Mouse (Mus musculus): ENCODE measurements around the gene Dyrk3. TPM values are rescaled to one million over a fixed set of nuclear protein-coding genes. Genes with fewer than 3 reads are reported as not detected.

The Dyrk3 gene
- polyA plus RNA-seq, 1 experiment from 2014 or later, result 1.7 TPM

- Histone ChIP-seq H3K36me3 (ENCODE audit: control insufficient read depth, insufficient read depth, low read length) (no peaks in the 10 kb centered on the region), H3K4me2 (ENCODE audit: low read length) (no peak overlapping the region), H3K4me1 (ENCODE audit: control insufficient read depth in 2 of 2, insufficient read depth in 2 of 2, low read length in 2 of 2) (peaks cover 15 to 19% of the 10 kb centered on the region in 2 experiments), H3K27me3 (ENCODE audit: control insufficient read depth, insufficient read depth, low read length) (no peaks in the 10 kb centered on the region), H3K4me3 (ENCODE audit: control insufficient read depth in 1 of 2, insufficient read depth in 1 of 2, low read depth in 1 of 2, low read length in 2 of 2) (no peak overlapping the region), H3K9ac (ENCODE audit: low read length) (no peak overlapping the region), H3K9me3 (ENCODE audit: control insufficient read depth, low read length) (no peaks in the 10 kb centered on the region), H3K27ac (replicated peaks in 1 of 2; ENCODE audit: control insufficient read depth in 1 of 2, insufficient read depth in 1 of 2, low read depth in 2 of 2, low read length in 2 of 2) (no peak overlapping the region)
- 41% methylated on average over 3 of the region's 3 CpGs for WGBS
- ATAC-seq (ENCODE audit: insufficient number of reproducible peaks, insufficient read depth, low FRiP score, low read depth), result no peak
These were observed 16.2 kb downstream of the Dyrk3 start for GRCm38 (mm10) chr1:131121987-131122386.

- peak overlapping the region in 1 of 2 experiments; percentile 44; a peak in 2 of 4 replicates for H3K27ac ChIP-seq (replicated peaks in 1 of 2; ENCODE audit: control insufficient read depth in 1 of 2, insufficient read depth in 1 of 2, low read depth in 2 of 2, low read length in 2 of 2)
- H3K4me2 ChIP-seq (ENCODE audit: low read length), result no peak overlapping the region
- WGBS, result 75% methylated on average over 2 of the region's 2 CpGs
- H3K9ac ChIP-seq (ENCODE audit: low read length), result no peak overlapping the region
- H3K4me1 ChIP-seq (ENCODE audit: control insufficient read depth in 2 of 2, insufficient read depth in 2 of 2, low read length in 2 of 2), result peaks cover 16 to 35% of the 10 kb centered on the region in 2 experiments
- no peaks in the 10 kb centered on the region for H3K27me3 ChIP-seq (ENCODE audit: control insufficient read depth, insufficient read depth, low read length)
- ATAC-seq (ENCODE audit: insufficient number of reproducible peaks, insufficient read depth, low FRiP score, low read depth), result no peak
- H3K36me3 ChIP-seq (ENCODE audit: control insufficient read depth, insufficient read depth, low read length), result no peaks in the 10 kb centered on the region
- H3K9me3 ChIP-seq (ENCODE audit: control insufficient read depth, low read length), result no peaks in the 10 kb centered on the region
- no peak overlapping the region for H3K4me3 ChIP-seq (ENCODE audit: control insufficient read depth in 1 of 2, insufficient read depth in 1 of 2, low read depth in 1 of 2, low read length in 2 of 2)
These were observed 19.1 kb downstream of the Dyrk3 start for GRCm38 (mm10) chr1:131119026-131119425.

- Histone ChIP-seq H3K4me1 (ENCODE audit: control insufficient read depth in 2 of 2, insufficient read depth in 2 of 2, low read length in 2 of 2) (peaks cover 16 to 40% of the 10 kb centered on the region in 2 experiments), H3K36me3 (ENCODE audit: control insufficient read depth, insufficient read depth, low read length) (no peaks in the 10 kb centered on the region), H3K27ac (replicated peaks in 1 of 2; ENCODE audit: control insufficient read depth in 1 of 2, insufficient read depth in 1 of 2, low read depth in 2 of 2, low read length in 2 of 2) (peak overlapping the region; percentile 23 to 44; a peak in 3 of 4 replicates), H3K27me3 (ENCODE audit: control insufficient read depth, insufficient read depth, low read length) (no peaks in the 10 kb centered on the region), H3K4me2 (ENCODE audit: low read length) (peak overlapping the region; percentile 8; the same call in 1 of the 2 replicates), H3K9ac (ENCODE audit: low read length) (no peak overlapping the region; the same call in 1 of the 2 replicates), H3K9me3 (ENCODE audit: control insufficient read depth, low read length) (no peaks in the 10 kb centered on the region), H3K4me3 (ENCODE audit: control insufficient read depth in 1 of 2, insufficient read depth in 1 of 2, low read depth in 1 of 2, low read length in 2 of 2) (no peak overlapping the region)
- ATAC-seq (ENCODE audit: insufficient number of reproducible peaks, insufficient read depth, low FRiP score, low read depth), result no peak
- WGBS, result 41% methylated on average over 10 of the region's 10 CpGs
These were observed 19.6 kb downstream of the Dyrk3 start for GRCm38 (mm10) chr1:131118530-131118929.

GRCm38 (mm10) chr1:131116430-131117011, 21.6 kb downstream of the Dyrk3 start:
- Histone ChIP-seq H3K4me1 (ENCODE audit: control insufficient read depth in 2 of 2, insufficient read depth in 2 of 2, low read length in 2 of 2) (peaks cover 21 to 58% of the 10 kb centered on the region in 2 experiments), H3K4me3 (ENCODE audit: control insufficient read depth in 1 of 2, insufficient read depth in 1 of 2, low read depth in 1 of 2, low read length in 2 of 2) (no peak overlapping the region), H3K27me3 (ENCODE audit: control insufficient read depth, insufficient read depth, low read length) (no peaks in the 10 kb centered on the region), H3K9ac (ENCODE audit: low read length) (peak overlapping the region; percentile 60), H3K4me2 (ENCODE audit: low read length) (peak overlapping the region; percentile 44), H3K36me3 (ENCODE audit: control insufficient read depth, insufficient read depth, low read length) (no peaks in the 10 kb centered on the region), H3K27ac (replicated peaks in 1 of 2; ENCODE audit: control insufficient read depth in 1 of 2, insufficient read depth in 1 of 2, low read depth in 2 of 2, low read length in 2 of 2) (peak overlapping the region; percentile 97 to 98), H3K9me3 (ENCODE audit: control insufficient read depth, low read length) (no peaks in the 10 kb centered on the region)
- ATAC-seq (ENCODE audit: insufficient number of reproducible peaks, insufficient read depth, low FRiP score, low read depth), result peak; percentile 65
- WGBS, result 17% methylated on average over 13 of the region's 13 CpGs

GRCm38 (mm10) chr1:131115932-131116331, 22.2 kb downstream of the Dyrk3 start:
- H3K4me3 ChIP-seq (ENCODE audit: control insufficient read depth in 1 of 2, insufficient read depth in 1 of 2, low read depth in 1 of 2, low read length in 2 of 2), result no peak overlapping the region
- H3K9me3 ChIP-seq (ENCODE audit: control insufficient read depth, low read length), result no peaks in the 10 kb centered on the region
- 16% methylated on average over 6 of the region's 6 CpGs for WGBS
- H3K9ac ChIP-seq (ENCODE audit: low read length), result no peak overlapping the region
- no peak for ATAC-seq (ENCODE audit: insufficient number of reproducible peaks, insufficient read depth, low FRiP score, low read depth)
- H3K36me3 ChIP-seq (ENCODE audit: control insufficient read depth, insufficient read depth, low read length), result no peaks in the 10 kb centered on the region
- H3K27me3 ChIP-seq (ENCODE audit: control insufficient read depth, insufficient read depth, low read length), result no peaks in the 10 kb centered on the region
- peak overlapping the region in 1 of 2 experiments; percentile 98; a peak in 1 of 4 replicates for H3K27ac ChIP-seq (replicated peaks in 1 of 2; ENCODE audit: control insufficient read depth in 1 of 2, insufficient read depth in 1 of 2, low read depth in 2 of 2, low read length in 2 of 2)
- peaks cover 24 to 61% of the 10 kb centered on the region in 2 experiments for H3K4me1 ChIP-seq (ENCODE audit: control insufficient read depth in 2 of 2, insufficient read depth in 2 of 2, low read length in 2 of 2)
- no peak overlapping the region for H3K4me2 ChIP-seq (ENCODE audit: low read length)

- no peak for ATAC-seq (ENCODE audit: insufficient number of reproducible peaks, insufficient read depth, low FRiP score, low read depth)
- Histone ChIP-seq H3K4me3 (ENCODE audit: control insufficient read depth in 1 of 2, insufficient read depth in 1 of 2, low read depth in 1 of 2, low read length in 2 of 2) (no peak overlapping the region), H3K27ac (replicated peaks in 1 of 2; ENCODE audit: control insufficient read depth in 1 of 2, insufficient read depth in 1 of 2, low read depth in 2 of 2, low read length in 2 of 2) (peak overlapping the region; percentile 66 to 73; a peak in 3 of 4 replicates), H3K27me3 (ENCODE audit: control insufficient read depth, insufficient read depth, low read length) (no peaks in the 10 kb centered on the region), H3K4me2 (ENCODE audit: low read length) (peak overlapping the region; percentile 48), H3K4me1 (ENCODE audit: control insufficient read depth in 2 of 2, insufficient read depth in 2 of 2, low read length in 2 of 2) (peaks cover 33 to 67% of the 10 kb centered on the region in 2 experiments), H3K36me3 (ENCODE audit: control insufficient read depth, insufficient read depth, low read length) (no peaks in the 10 kb centered on the region), H3K9ac (ENCODE audit: low read length) (no peak overlapping the region), H3K9me3 (ENCODE audit: control insufficient read depth, low read length) (no peaks in the 10 kb centered on the region)
- WGBS, result 15% methylated on average over 6 of the region's 6 CpGs
These were observed 25.6 kb downstream of the Dyrk3 start for GRCm38 (mm10) chr1:131112576-131112975.

- no peak for ATAC-seq (ENCODE audit: insufficient number of reproducible peaks, insufficient read depth, low FRiP score, low read depth)
- Histone ChIP-seq H3K4me3 (ENCODE audit: control insufficient read depth in 1 of 2, insufficient read depth in 1 of 2, low read depth in 1 of 2, low read length in 2 of 2) (no peak overlapping the region), H3K27me3 (ENCODE audit: control insufficient read depth, insufficient read depth, low read length) (no peaks in the 10 kb centered on the region), H3K9ac (ENCODE audit: low read length) (peak overlapping the region; percentile 16; the same call in 1 of the 2 replicates), H3K4me2 (ENCODE audit: low read length) (peak overlapping the region; percentile 37), H3K36me3 (ENCODE audit: control insufficient read depth, insufficient read depth, low read length) (no peaks in the 10 kb centered on the region), H3K9me3 (ENCODE audit: control insufficient read depth, low read length) (no peaks in the 10 kb centered on the region), H3K27ac (replicated peaks in 1 of 2; ENCODE audit: control insufficient read depth in 1 of 2, insufficient read depth in 1 of 2, low read depth in 2 of 2, low read length in 2 of 2) (peak overlapping the region; percentile 35 to 69), H3K4me1 (ENCODE audit: control insufficient read depth in 2 of 2, insufficient read depth in 2 of 2, low read length in 2 of 2) (peaks cover 27 to 57% of the 10 kb centered on the region in 2 experiments)
- 42% methylated on average over 12 of the region's 12 CpGs for WGBS
These were observed 27.5 kb downstream of the Dyrk3 start for GRCm38 (mm10) chr1:131110525-131111106.

Measured in heart, embryonic 14.5 days (tissue).